Mouse (Mus musculus): Measurements from ENCODE around the gene Pygl. TPM values are rescaled to one million over a fixed set of nuclear protein-coding genes. Genes with fewer than 3 reads are reported as not detected.
"Not testable (repeated sequence)": the region's sequence is repeated elsewhere in the genome, so short reads cannot be mapped to it uniquely, and the experiment has no call there.

Pygl gene
- polyA plus RNA-seq, 3 experiments from 2014 or later, result 0.16 to 1.1 (median 0.77) TPM

- no peak for ATAC-seq
These were observed 75.1 kb downstream of the Pygl start for GRCm38 (mm10) chr12:70156222-70156621.

- no peak for ATAC-seq
These were observed 77.4 kb downstream of the Pygl start, which contains the start of gene Abhd12b for GRCm38 (mm10) chr12:70153842-70154241. Gene Abhd12b, plus strand, starts transcription at chr12:70154142.

DNA sequence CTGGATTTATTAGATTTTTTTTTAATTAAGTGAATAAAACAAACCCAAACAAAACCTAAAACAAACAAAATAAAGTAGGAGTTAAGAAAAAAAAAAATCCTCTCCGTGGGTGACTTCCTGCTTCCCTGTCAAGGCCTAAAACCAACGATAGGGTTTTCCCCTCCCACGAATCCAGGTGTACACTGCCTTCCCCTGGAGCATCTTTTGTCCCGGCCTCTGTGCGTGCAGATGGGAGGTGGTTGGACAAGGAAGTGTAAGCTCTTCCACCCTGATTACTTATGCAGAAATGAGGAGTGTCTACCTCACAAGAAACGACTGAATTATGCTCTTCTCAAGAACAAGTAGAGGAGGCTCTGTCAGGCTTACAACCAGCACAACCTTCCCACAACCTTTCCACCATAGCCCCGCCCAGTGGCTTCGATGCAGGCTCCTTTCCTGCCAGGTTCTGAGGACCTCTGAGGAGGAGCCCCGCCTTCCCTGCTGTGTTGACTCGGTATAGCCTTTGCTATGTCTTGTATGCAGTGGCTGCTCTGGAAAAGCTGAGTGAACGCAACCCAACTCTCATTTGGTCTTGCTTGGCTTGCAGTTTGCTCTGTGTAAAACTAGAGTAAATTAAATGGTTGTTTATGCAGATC, 82.5 kb downstream of the Pygl start:
- peak; percentile 71 for ATAC-seq

- ATAC-seq, result peak; percentile 9
These were observed 83.2 kb downstream of the Pygl start for GRCm38 (mm10) chr12:70147986-70148630.

- no peak for ATAC-seq
These were observed 85.7 kb downstream of the Pygl start for GRCm38 (mm10) chr12:70145586-70145985.

- ATAC-seq, result peak; percentile 52
These were observed 86.4 kb downstream of the Pygl start for GRCm38 (mm10) chr12:70144637-70145448.

GRCm38 (mm10) chr12:70144106-70144587, 87.1 kb downstream of the Pygl start:
- not testable (repeated sequence) for ATAC-seq

GRCm38 (mm10) chr12:70140993-70141576, 90.2 kb downstream of the Pygl start:
- ATAC-seq, result no peak

Other genes starting within 250 kb of the Pygl start
- 1 to 10 TPM; 2.9 to 3.5 (median 3.3) TPM for gene Sav1, start 244.5 kb downstream of the Pygl start, polyA plus RNA-seq (2017; shearing (Covaris generic))
- gene Nin, start 117.8 kb downstream of the Pygl start, polyA plus RNA-seq (2017; shearing (Covaris generic)), result 10 to 100 TPM; 14.6 to 25.0 (median 24.6) TPM
- gene Abhd12b, start 77.3 kb downstream of the Pygl start, polyA plus RNA-seq (2017; shearing (Covaris generic)), result 1 to 10 TPM in 2 of 3 experiments, under 1 TPM in 1; 0.53 to 3.1 (median 1.9) TPM
- not detected for gene Trim9, start 116.1 kb upstream of the Pygl start, polyA plus RNA-seq (2017; shearing (Covaris generic))
- gene Tmx1, start 221.6 kb upstream of the Pygl start, polyA plus RNA-seq (2017; shearing (Covaris generic)), result 100 to 1,000 TPM; 114 to 126 (median 125) TPM

Measured in inflammation-experienced regulatory T-cells, adult 6 months (primary cell).